Mouse (Mus musculus) gastrocnemius, postnatal 36 days (tissue): ENCODE data around the gene Zcchc7. TPM values are rescaled to one million over a fixed set of nuclear protein-coding genes. Genes with fewer than 3 reads are reported as not detected.
"Not testable (repeated sequence)": the region's sequence is repeated elsewhere in the genome, so short reads cannot be mapped to it uniquely, and the experiment has no call there.

Source experiments
- DNase-seq, 2 experiments: peaks; one replicate each; pipeline ENCODE4 v3.0.0; 2022
- intact Hi-C: fragments of 180-260 bp; cut with DNase I; formaldehyde crosslinking; loops from one replicate; pipeline ENCODE4 v1.15.1; 2025
- total RNA-seq, 2 experiments: library from RNA; stranded (reverse); gene quantifications; 2 replicates each; pipeline ENCODE4 v1.2.3; 2021

The Zcchc7 gene
- total RNA-seq, 2 experiments from 2014 or later, result 11.5 to 16.2 TPM

- intact Hi-C loops, result loop anchor here (5.0 kb wide), 1 partner anchor 339 kb away; no protein-coding TSS in a partner anchor
- DNase-seq, result no peak
Measured at GRCm38 (mm10) chr4:44906399-44906798, 150.7 kb downstream of the Zcchc7 start.

GRCm38 (mm10) chr4:44910065-44910464 lies 154.4 kb downstream of the Zcchc7 start:
- DNase-seq, result no peak
- intact Hi-C loops, result no loop called here

- DNase-seq, result no peak
- intact Hi-C loops, result no loop called here
Measured at GRCm38 (mm10) chr4:44910857-44911256, 155.2 kb downstream of the Zcchc7 start.

DNA sequence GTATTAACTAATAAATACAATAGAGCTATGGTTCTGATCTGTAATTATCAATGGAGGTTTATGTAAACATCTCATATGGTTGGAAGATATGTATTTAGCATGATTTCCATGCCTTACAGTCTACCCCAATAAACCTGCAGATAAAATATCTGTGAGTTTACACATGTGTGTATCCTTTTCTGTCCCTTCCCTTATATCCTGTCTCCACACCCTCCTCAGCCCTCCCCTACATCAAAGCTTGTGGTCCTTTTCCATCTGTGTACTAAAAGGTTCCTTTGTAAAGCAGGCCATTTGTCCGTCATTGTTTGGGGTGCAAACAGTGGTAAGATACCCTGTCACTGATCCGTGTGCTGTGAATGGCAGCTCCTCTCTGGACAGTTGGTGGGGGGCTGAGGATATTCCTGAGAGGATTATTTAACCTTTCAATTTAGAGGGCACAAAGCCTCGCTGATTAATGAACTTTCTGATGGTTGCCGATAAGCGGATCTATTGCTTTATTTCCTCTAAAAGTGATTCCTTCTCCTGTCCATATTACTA lies 161.7 kb downstream of the Zcchc7 start:
- intact Hi-C loops, result no loop called here
- no peak for DNase-seq

DNA sequence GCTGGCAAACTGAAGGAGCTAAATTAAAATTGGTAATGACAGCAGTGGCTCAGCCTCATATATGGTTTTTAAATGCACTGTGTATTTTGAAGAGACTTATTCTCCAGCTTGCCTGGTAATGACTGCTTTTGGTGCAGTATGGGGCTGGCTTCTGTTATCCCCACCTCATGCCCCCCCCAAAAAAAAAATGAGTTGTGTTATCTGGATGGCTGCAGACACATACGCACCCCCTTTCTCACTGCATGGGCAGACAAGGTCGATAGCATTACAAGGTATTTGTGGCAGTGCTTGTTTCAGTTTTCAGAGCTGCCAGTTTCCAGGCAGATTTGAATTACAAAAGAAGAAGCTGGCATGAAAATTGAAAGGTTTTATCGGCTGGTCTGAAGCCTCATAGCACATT lies 162.2 kb downstream of the Zcchc7 start:
- intact Hi-C loops, result no loop called here
- no peak for DNase-seq

DNA sequence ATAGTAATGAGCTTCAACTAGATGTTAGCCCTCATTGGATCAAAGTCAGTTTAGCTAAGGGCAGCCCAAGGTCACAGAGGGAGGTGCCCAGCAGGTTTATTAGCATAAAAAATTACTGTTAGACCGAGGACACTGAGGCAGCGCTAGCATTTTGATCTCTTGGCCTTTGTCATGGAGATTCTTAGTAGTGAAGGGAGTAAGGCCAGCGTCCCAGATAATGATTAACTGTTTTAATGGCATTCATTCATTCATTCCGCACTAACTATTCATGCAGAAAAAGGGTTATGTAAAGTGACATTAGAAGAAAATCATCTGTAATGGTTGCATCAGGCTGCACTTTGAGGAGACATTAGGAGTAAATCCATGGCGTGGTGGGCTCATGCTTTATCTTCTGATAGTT lies 165.2 kb downstream of the Zcchc7 start:
- no peak for DNase-seq
- intact Hi-C loops, result no loop called here

DNA sequence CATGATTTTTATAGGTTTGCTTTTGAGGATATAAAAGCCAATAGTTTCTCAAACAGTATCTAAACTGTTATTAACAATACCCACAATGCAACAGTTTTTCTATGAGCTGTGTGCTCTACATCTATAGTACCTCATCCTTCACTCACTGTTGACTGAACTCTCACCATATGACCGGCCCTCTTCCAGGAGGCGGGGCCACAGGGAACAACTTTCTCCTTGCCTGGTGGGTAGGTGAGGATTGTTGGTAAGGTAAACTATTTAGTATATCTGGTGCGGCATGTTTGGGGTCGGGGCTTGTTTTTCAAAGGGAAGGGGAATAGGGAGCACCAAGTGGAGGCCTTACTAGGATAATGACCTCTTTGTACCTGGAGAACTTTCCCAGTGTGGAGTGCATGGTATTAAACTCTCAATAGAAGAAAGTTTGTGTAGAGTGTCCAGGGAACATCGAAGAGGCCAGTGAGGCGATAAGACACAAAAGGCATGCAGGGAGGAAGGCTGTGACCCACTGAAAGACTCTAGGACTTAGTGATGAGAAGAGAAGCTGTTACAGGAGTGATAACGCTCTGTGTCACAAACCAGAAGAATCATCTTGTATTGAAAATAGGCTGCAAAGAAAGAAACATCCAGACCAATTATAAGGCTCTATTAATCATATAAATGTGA lies 166.9 kb downstream of the Zcchc7 start:
- DNase-seq, result no peak
- intact Hi-C loops, result no loop called here

DNA sequence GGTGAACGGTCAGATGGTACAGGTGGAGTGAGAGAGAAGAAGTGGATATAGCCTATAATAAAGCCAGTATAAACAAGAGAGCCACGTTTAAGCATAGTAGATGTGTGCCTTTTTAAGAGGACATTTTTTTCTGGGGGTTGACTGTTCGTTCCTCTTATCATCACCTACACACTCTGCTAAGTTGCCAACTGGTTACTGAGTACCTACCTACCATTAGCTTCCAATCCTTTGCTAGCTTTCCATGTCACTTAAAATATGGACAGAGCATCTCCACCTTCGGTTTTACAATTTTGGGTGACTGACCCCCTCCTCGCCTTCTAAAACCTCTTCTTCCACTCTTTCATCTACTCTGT lies 167.4 kb downstream of the Zcchc7 start:
- DNase-seq, result no peak
- intact Hi-C loops, result no loop called here

DNA sequence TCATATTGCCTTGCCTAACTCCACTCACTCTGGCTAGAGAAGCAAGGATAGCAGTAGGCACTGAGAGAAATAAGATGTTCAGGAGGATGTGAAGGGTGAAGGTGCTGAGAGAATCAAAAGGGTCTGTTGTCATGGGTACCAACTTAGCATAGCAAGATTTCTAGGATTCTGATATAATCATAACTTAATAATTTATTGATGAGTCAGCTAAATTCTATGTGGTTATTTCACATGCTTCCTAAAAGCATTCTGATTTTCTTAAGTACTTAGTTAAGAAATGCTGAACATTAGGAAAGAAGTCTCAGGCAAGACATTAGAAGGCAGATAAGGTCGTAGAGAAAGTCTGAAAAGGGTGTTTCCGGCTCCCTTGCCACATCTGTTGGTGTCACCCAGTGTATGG lies 172.3 kb downstream of the Zcchc7 start:
- no peak for DNase-seq
- intact Hi-C loops, result no loop called here

DNA sequence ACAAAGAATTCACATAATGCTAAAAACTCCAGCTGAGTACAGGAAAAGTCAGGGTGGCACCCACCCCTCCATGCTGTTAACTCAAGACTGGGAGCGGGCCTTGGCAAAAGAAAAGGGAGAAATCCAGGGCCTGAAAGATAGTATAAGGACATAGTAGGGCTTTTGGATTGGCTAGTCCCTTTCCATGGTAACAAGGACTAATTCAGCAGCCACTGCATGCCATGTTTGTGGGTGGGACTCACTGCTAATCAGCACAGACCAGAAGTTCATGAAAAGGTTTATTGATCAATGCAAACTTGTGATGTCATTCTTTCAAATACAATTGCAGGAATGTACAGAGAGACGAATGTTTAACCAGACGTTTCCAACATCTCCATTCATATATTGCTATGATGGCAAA lies 173.1 kb downstream of the Zcchc7 start:
- intact Hi-C loops, result no loop called here
- no peak for DNase-seq

DNA sequence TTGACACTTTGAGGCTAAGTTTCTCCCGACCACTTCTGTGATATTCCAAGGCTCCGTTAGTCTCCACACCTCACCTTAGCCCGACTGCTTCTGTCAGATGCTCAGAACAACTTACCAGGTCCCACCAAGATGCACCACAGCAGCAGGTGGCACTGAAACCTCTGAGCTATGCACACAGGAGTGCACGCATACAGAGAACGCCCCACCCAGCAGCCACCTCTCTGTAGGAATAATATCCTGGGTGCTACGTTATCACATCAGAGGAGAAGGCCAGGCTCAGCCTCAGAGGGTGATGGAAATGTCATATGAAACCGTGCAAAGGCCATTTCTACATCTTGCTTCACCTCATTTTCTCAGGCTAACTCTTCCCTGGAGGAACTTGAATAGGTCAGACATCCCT lies 174.7 kb downstream of the Zcchc7 start:
- no peak for DNase-seq
- intact Hi-C loops, result no loop called here

GRCm38 (mm10) chr4:44931732-44932131 lies 176.1 kb downstream of the Zcchc7 start:
- intact Hi-C loops, result no loop called here
- no peak for DNase-seq

DNA sequence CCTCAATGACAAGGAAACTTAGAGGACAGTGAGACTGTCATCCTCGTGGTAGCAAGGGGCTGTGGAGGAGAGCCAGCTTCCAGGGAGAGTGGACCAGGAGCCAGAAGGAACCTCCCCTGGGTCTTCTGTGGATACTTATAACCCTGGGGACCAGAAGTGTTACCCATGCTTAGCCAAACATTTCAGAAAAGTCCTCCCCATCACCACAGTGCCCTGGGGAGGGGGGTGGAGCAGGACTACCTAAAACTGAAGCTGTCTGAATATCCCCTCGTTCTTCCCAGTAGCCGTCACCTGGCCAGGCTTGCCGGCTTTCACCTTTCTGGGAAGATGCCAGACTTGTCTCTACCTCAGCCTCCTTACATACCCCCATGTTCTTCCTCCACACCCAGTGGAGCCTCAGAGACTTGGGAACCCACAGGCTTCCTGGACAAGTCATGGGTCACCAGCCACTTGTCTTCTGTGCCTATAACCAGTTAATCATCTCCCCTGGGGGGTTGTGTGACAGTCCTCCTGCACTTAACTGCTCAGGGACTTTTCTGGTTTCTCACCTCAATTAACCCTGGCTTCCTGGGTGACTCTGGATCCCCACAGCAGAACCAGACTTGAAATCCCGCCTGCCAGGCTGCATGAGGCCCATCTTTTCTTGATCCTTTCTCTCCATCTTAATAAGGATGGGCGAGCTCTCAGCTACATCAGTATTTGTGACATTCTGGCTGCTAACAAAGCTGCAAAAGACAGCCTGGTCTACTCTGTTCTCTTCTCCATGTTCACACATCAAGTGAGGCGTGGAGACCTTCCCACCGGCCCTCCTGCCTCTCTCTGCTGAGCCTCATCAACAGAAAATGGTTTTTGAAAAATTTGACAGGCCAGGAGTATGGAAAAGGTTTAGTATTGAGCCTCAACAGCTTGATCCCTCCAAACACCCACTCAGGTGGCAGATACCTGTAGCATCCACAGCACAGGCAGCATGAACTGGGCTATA lies 183.0 kb downstream of the Zcchc7 start:
- intact Hi-C loops, result no loop called here
- no peak for DNase-seq

DNA sequence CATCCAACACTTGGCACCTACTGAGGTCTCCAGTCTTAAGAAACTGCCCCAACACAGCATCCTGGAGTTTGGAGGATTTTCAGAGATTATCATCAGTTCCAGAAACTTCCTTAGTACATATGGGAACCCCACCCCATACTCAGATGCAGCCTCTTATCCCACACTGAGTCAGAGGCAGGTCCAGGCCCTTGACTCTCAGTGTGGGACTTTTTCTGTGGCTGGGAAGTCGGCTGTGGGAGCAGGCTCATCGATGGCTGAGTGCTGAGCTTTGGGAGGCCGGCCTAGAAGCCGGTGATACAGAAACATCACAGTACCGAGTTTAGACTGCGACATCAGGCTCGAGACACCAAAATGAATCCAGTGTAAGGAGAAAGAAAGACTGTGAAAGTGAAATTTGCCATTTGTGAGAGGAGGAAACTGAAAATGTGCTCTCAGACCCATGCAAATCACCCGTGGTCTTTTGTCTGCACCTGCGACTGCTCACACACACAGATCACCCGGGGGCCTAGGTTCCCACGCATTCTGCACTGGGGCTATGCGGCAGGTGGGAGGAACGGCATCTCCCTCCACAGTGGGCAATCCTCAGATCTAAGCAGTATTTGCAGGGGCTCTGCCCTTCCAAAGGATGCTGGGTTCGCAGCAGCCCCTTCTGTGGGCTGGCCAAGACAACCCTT lies 184.0 kb downstream of the Zcchc7 start:
- intact Hi-C loops, result no loop called here
- no peak for DNase-seq

- intact Hi-C loops, result no loop called here
- no peak for DNase-seq
Measured at GRCm38 (mm10) chr4:44940286-44940685, 184.6 kb downstream of the Zcchc7 start.

DNA sequence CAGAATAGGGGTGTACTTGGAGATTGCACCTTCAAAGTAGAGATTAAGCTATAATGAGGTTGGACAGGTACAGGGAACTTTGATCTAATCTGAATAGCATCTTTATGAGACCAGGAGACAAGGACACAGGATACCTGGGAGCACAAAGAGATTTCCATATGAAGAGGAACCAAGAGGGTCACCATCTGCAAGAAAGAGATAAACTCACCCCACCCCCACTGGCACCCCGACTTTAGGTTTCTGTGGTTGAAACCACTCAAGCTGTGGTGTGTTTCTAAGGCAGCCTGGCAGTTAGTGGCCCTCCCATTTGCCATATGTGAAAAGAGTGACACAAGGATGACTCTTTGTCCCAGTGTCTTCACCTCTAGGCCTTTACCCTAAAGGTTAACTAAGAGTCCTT lies 186.6 kb downstream of the Zcchc7 start:
- DNase-seq, result no peak
- intact Hi-C loops, result no loop called here

GRCm38 (mm10) chr4:44943480-44943879 lies 187.8 kb downstream of the Zcchc7 start:
- DNase-seq, result no peak
- intact Hi-C loops, result no loop called here

- DNase-seq, result no peak
- intact Hi-C loops, result no loop called here
Measured at GRCm38 (mm10) chr4:44944426-44945075, 188.9 kb downstream of the Zcchc7 start.

- intact Hi-C loops, DNase-seq: not testable (repeated sequence)
Measured at GRCm38 (mm10) chr4:44946126-44946525, 190.4 kb downstream of the Zcchc7 start.

DNA sequence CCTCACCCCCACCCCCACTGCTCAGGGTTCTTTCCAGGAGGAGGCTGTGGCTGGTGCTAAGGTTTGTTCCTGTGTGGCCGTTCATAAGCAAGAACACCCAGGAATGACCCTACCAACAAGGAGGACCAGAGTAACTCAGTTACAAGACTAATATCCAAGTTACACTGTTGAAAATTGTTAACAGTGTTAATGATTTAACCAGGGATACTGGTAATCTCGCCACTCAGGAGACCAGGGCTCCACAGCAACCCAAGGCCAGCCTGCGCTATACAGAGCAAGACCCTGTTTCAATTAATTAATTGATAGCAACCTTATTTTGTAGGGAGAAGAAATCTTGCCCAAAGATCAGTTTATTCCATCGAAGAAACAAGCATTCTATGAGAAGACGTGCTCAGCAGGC lies 191.8 kb downstream of the Zcchc7 start:
- no peak for DNase-seq
- intact Hi-C loops, result no loop called here

- intact Hi-C loops, result no loop called here
- DNase-seq, result no peak
Measured at GRCm38 (mm10) chr4:44948314-44948713, 192.6 kb downstream of the Zcchc7 start.
